Mouse (Mus musculus): ENCODE data around the gene Ctps2. TPM values are rescaled to one million over a fixed set of nuclear protein-coding genes. Genes with fewer than 3 reads are reported as not detected.

Ctps2 gene
- total and polyA plus RNA-seq, 3 experiments, result 22.3 to 26.4 (median 23.3) TPM

- Histone ChIP-seq H3K4me1 (ENCODE audit: control insufficient read depth in 1 of 2, insufficient read depth in 2 of 2) (peaks cover 0 to 3% of the 10 kb centered on the region in 2 experiments; a peak in 1 of 4 replicates), H3K9me3 (replicated peaks; ENCODE audit: low read length) (no peaks in the 10 kb centered on the region), H3K27me3 (replicated peaks) (no peaks in the 10 kb centered on the region), H3K4me2 (ENCODE audit: insufficient read depth, low read depth, poor library complexity, severe bottlenecking) (no peak overlapping the region), H3K27ac (ENCODE audit: insufficient read depth, low read depth) (no peak overlapping the region), H3K79me2 (replicated peaks; ENCODE audit: control insufficient read depth, extremely low read depth, insufficient read depth, poor library complexity, severe bottlenecking) (no peaks in the 10 kb centered on the region), H3K36me3 (replicated peaks in 1 of 2; ENCODE audit: control insufficient read depth in 1 of 2, insufficient read depth in 1 of 2, low read length in 1 of 2) (no peaks in the 10 kb centered on the region), H3K9ac (ENCODE audit: insufficient read depth, low read depth) (no peak overlapping the region), H3K4me3 (replicated peaks in 1 of 3; ENCODE audit: low read depth in 2 of 3, low read length in 2 of 3, poor library complexity in 1 of 3) (no peak overlapping the region)
- dilution Hi-C loops (cut with MboI; ENCODE audit: extremely low pct_ligation_motif_present, extremely low pct_unique_long_range_greater_than_20kb, low sequenced_read_pairs), result no loop called here
- in situ Hi-C loops (cut with MboI; ENCODE audit: low pct_ligation_motif_present, low pct_unique_long_range_greater_than_20kb, low sequenced_read_pairs), result no loop called here
- TF ChIP-seq MYC (IDR thresholded peaks at IDR 0.05; ENCODE audit: low read depth, low read length), result no peak
- TF ChIP-seq MAX (IDR thresholded peaks at IDR 0.05; ENCODE audit: low read length), result no peak
- no peak for DNase-seq (ENCODE audit: extremely low read depth)
These were observed 141.7 kb downstream of the Ctps2 start for GRCm38 (mm10) chrX:163042771-163043170.

GRCm38 (mm10) chrX:163063936-163064335 is 162.9 kb downstream of the Ctps2 start:
- TF ChIP-seq CHD2 (IDR thresholded peaks at IDR 0.05; ENCODE audit: low read length) (no peak), MXI1 (IDR thresholded peaks at IDR 0.05; ENCODE audit: low read depth, low read length) (no peak), RAD21 (IDR thresholded peaks at IDR 0.05; ENCODE audit: low read depth, low read length) (no peak), SMC3 (IDR thresholded peaks at IDR 0.05; ENCODE audit: low read depth, low read length) (no peak), ZMIZ1 (IDR thresholded peaks at IDR 0.05; ENCODE audit: low read depth, low read length) (no peak), CHD1 (IDR thresholded peaks at IDR 0.05; ENCODE audit: low read depth, low read length) (no peak), NELFE (IDR thresholded peaks at IDR 0.05; ENCODE audit: low read depth, low read length) (no peak), POLR2A (IDR thresholded peaks at IDR 0.05; ENCODE audit: low read depth, low read length) (no peak), EP300 (IDR thresholded peaks at IDR 0.05; ENCODE audit: low read length) (no peak), JUND (conservative IDR thresholded peaks at IDR 0.05; ENCODE audit: low read depth, low read length) (no peak), E2F4 (IDR thresholded peaks at IDR 0.05; ENCODE audit: insufficient replicate concordance, low read depth, low read length) (no peak), UBTF (IDR thresholded peaks at IDR 0.05; ENCODE audit: low read depth, low read length) (no peak), MAFK (IDR thresholded peaks at IDR 0.05; ENCODE audit: insufficient replicate concordance, low read length) (no peak), KAT2A (IDR thresholded peaks at IDR 0.05; ENCODE audit: insufficient replicate concordance, low read length) (no peak), JUN (IDR thresholded peaks at IDR 0.05; ENCODE audit: insufficient read depth, low read depth, low read length) (no peak), RCOR1 (conservative IDR thresholded peaks at IDR 0.05; ENCODE audit: low read depth, low read length) (no peak), POLR2AphosphoS2 (IDR thresholded peaks at IDR 0.05; ENCODE audit: low read depth, low read length) (no peak)
- no peaks in the 10 kb centered on the region for H3K9me3 ChIP-seq (replicated peaks; ENCODE audit: low read length)
- H3K4me2 ChIP-seq (ENCODE audit: insufficient read depth, low read depth, poor library complexity, severe bottlenecking), result no peak overlapping the region
- no peak overlapping the region for H3K27ac ChIP-seq (ENCODE audit: insufficient read depth, low read depth)
- no peaks in the 10 kb centered on the region for H3K27me3 ChIP-seq (replicated peaks)
- H3K36me3 ChIP-seq (replicated peaks in 1 of 2; ENCODE audit: control insufficient read depth in 1 of 2, insufficient read depth in 1 of 2, low read length in 1 of 2), result no peaks in the 10 kb centered on the region
- H3K9ac ChIP-seq (ENCODE audit: insufficient read depth, low read depth), result no peak overlapping the region
- in situ Hi-C loops (cut with MboI; ENCODE audit: low pct_ligation_motif_present, low pct_unique_long_range_greater_than_20kb, low sequenced_read_pairs), result no loop called here
- no peaks in the 10 kb centered on the region for H3K4me1 ChIP-seq (ENCODE audit: control insufficient read depth in 1 of 2, insufficient read depth in 2 of 2)
- no peaks in the 10 kb centered on the region for H3K79me2 ChIP-seq (replicated peaks; ENCODE audit: control insufficient read depth, extremely low read depth, insufficient read depth, poor library complexity, severe bottlenecking)
- no peak for DNase-seq (ENCODE audit: extremely low read depth)
- dilution Hi-C loops (cut with MboI; ENCODE audit: extremely low pct_ligation_motif_present, extremely low pct_unique_long_range_greater_than_20kb, low sequenced_read_pairs), result no loop called here
- H3K4me3 ChIP-seq (replicated peaks in 1 of 3; ENCODE audit: low read depth in 2 of 3, low read length in 2 of 3, poor library complexity in 1 of 3), result no peak overlapping the region

Other genes with a start within 250 kb of the Ctps2 start
- gene Rbbp7, start 140.8 kb upstream of the Ctps2 start, total RNA-seq (2012; rRNA removed), result 338 and 426 TPM in 2 replicates
- 651 and 662 TPM in 2 replicates for gene Rbbp7, start 140.8 kb upstream of the Ctps2 start, total RNA-seq (2014; rRNA removed)
- gene Rbbp7, start 140.8 kb upstream of the Ctps2 start, polyA plus RNA-seq (2012; ENCODE audit: insufficient read length, low read depth), result 577 and 657 TPM in 2 replicates
- gene Txlng, start 71.8 kb upstream of the Ctps2 start, total RNA-seq (2012; rRNA removed), result 12.7 and 13.7 TPM in 2 replicates
- 29.2 and 33.2 TPM in 2 replicates for gene Txlng, start 71.8 kb upstream of the Ctps2 start, total RNA-seq (2014; rRNA removed)
- 20.7 and 22.1 TPM in 2 replicates for gene Txlng, start 71.8 kb upstream of the Ctps2 start, polyA plus RNA-seq (2012; ENCODE audit: insufficient read length, low read depth)
- 5.9 and 6.2 TPM in 2 replicates for gene Syap1, start 12.8 kb upstream of the Ctps2 start, total RNA-seq (2012; rRNA removed)
- 14.7 and 18.1 TPM in 2 replicates for gene Syap1, start 12.8 kb upstream of the Ctps2 start, total RNA-seq (2014; rRNA removed)
- 12.3 and 13.4 TPM in 2 replicates for gene Syap1, start 12.8 kb upstream of the Ctps2 start, polyA plus RNA-seq (2012; ENCODE audit: insufficient read length, low read depth)
- not detected in 2 replicates for gene S100g, start 63.4 kb downstream of the Ctps2 start, total RNA-seq (2012; rRNA removed)
- gene S100g, start 63.4 kb downstream of the Ctps2 start, total RNA-seq (2014; rRNA removed), result not detected in 2 replicates
- gene S100g, start 63.4 kb downstream of the Ctps2 start, polyA plus RNA-seq (2012; ENCODE audit: insufficient read length, low read depth), result not detected in 2 replicates

Measured in CH12.LX (cell line).